Mouse (Mus musculus) MEL (cell line): ENCODE measurements at regions not wholly inside any gene's neighbourhood (a gene's known extent, or its start where the extent isn't known, plus 50 kb on each side); places are given as distances from the start of the nearest gene placed in this dataset.

Experiments
- CHD2 ChIP-seq: IDR thresholded peaks from 2 replicates; pipeline ENCODE4 v1.6.1; 2011; ENCODE audit warnings: low read length, improper control_type of control experiment
- CTCF ChIP-seq, 3 experiments: IDR thresholded peaks in 2 of 3; conservative IDR thresholded peaks in 1 of 3; 2 replicates each; pipeline ENCODE4 v1.5.1; 2011 to 2012; ENCODE audit warnings: low read length in 3 of 3, low read depth in 2 of 3, mild to moderate bottlenecking in 2 of 3, improper control_type of control experiment in 1 of 3, inconsistent platforms in 1 of 3, mixed read lengths in 1 of 3, moderate library complexity in 1 of 3; ENCODE audit not compliant: control insufficient read depth in 1 of 3, insufficient read depth in 1 of 3, poor library complexity in 1 of 3, severe bottlenecking in 1 of 3
- MXI1 ChIP-seq: IDR thresholded peaks from 2 replicates; pipeline ENCODE4 v1.6.1; 2011; ENCODE audit warnings: mild to moderate bottlenecking, low read depth, low read length, improper control_type of control experiment
- POLR2A ChIP-seq, 2 experiments: IDR thresholded peaks; 2 replicates each; pipeline ENCODE4 v1.6.1; 2011 to 2012; ENCODE audit warnings: low read length in 2 of 2, mild to moderate bottlenecking in 2 of 2, control low read depth in 1 of 2, improper control_type of control experiment in 1 of 2, low read depth in 1 of 2, moderate library complexity in 1 of 2; ENCODE audit not compliant: control insufficient read depth in 1 of 2, insufficient read depth in 1 of 2, poor library complexity in 1 of 2
- POLR2AphosphoS5 ChIP-seq: IDR thresholded peaks from 2 replicates; pipeline ENCODE4 v1.6.1; 2012; ENCODE audit warnings: low read depth, borderline replicate concordance, mild to moderate bottlenecking, inconsistent platforms, low read length, moderate library complexity, mixed read lengths

- TF ChIP-seq POLR2A (IDR thresholded peaks at IDR 0.05; ENCODE audit: control insufficient read depth in 1 of 2, insufficient read depth in 1 of 2, low read depth in 1 of 2, low read length in 2 of 2, poor library complexity in 1 of 2) = no peak
- no peak for TF ChIP-seq CTCF (IDR thresholded peaks at IDR 0.05 in 2 of 3, conservative IDR thresholded peaks at IDR 0.05 in 1 of 3; ENCODE audit: control insufficient read depth in 1 of 3, insufficient read depth in 1 of 3, low read depth in 2 of 3, low read length in 3 of 3, poor library complexity in 1 of 3, severe bottlenecking in 1 of 3)
- no peak for TF ChIP-seq CHD2
- no peak for TF ChIP-seq MXI1
- TF ChIP-seq POLR2AphosphoS5 = no peak
Measured at GRCm38 (mm10) chr4:47936470-47937125, 108.4 kb upstream of the Nr4a3 start.
